Comparison of ENCODE assay signal across 18 mouse cellular contexts in genomic region chr2:26142986-26143385, GRCm38 (mm10).
"Had no signal": no experiment of that assay in that cellular context is flagged by ENCODE, and none has a peak within 500 bp of the region (broad histone marks: within the 10 kb centered on the region; RNA-seq: fewer than 3 reads in every experiment).

No protein-coding gene starts in this region.

- ATAC-seq: midbrain, embryonic 16.5 days had no signal

- H3K4me3 ChIP-seq: kidney, embryonic 15.5 days; left cerebral cortex, adult 2 months; liver, embryonic 13.5 days; myocyte had no signal

- H3K4me2 ChIP-seq: kidney, embryonic 15.5 days; liver, embryonic 13.5 days; midbrain, embryonic 11.5 days had no signal

- H3K27ac ChIP-seq: kidney, embryonic 15.5 days; left cerebral cortex, adult 2 months; liver, embryonic 13.5 days; stomach, postnatal 0 days had no signal

- DNase-seq: kidney, postnatal 10 days; layer of hippocampus, postnatal 36 days; liver, embryonic 13.5 days; lung, adult 2 months; lung, postnatal 14 days; lung, postnatal 4 days; right cerebral cortex, adult 18-20 months; right cerebral cortex, postnatal 14 days; right cerebral cortex, postnatal 4 days; thymus, adult 2 months; thymus, postnatal 14 days; thymus, postnatal 4 days had no signal

- H3K27me3 ChIP-seq: kidney, embryonic 15.5 days; liver, embryonic 13.5 days had no signal

- H3K9ac ChIP-seq: kidney, embryonic 15.5 days; liver, embryonic 13.5 days had no signal

- H3K9me3 ChIP-seq: kidney, embryonic 15.5 days; liver, embryonic 13.5 days had no signal
